Mouse (Mus musculus): Measurements from ENCODE around the gene Dock1.

The Dock1 gene

DNA sequence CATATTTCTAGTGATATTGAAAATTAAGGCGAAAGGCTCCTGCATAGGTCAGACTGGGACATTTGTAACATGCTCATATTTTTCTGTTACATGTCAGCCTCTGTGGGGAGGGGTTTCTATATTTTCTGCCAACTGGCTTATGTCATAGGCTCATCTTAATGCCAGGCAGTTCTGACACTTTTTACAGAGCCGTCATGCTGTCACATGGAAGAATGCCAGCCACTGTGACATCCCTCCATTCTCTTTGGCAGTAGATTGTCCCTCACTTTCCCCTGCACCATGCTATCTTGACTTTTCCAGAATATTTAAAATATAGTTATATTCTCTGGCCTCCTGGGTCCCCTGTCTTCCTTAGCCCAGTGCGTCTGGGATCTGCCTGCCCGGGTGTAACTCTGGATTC is 172.3 kb downstream of the Dock1 start:
- DNase-seq, result no peak

DNA sequence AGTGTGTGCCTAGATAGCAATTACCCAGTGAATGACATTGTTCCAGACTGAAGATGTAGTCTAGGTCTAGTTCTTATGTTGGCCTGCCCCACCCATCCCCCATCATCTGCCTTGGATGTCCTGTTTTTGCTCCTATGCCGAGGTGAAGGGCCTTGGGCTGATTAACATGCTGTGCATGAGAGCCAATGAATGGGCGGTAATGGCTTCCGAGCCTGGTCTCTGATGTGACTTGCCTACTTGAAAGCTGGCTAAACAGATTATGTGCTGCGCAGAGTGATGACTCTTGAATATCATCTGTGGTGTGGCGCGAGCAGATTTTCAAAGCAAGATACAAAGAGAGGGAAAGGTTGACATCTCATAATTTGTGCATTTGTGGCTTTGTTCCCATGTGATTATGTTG is 191.5 kb downstream of the Dock1 start:
- no peak for DNase-seq

DNA sequence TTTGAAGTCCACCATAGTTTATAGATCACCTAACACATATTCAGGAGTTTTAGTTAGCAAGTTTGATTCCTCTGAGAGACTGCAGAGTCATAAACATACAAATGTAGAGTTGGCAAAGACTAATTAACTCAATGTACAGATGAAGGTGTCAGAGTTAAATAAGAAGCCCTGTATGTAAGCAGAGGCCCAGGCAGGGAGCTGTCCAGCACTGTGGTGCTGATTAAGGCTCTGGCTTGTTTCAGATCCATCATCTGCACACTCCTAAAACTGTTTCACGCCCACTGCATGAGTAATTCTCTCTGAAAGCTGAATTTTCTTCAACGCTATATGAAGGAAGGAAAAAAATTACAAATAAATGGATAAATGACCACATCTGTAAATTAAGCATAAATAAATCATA is 193.7 kb downstream of the Dock1 start:
- DNase-seq, result no peak

DNA sequence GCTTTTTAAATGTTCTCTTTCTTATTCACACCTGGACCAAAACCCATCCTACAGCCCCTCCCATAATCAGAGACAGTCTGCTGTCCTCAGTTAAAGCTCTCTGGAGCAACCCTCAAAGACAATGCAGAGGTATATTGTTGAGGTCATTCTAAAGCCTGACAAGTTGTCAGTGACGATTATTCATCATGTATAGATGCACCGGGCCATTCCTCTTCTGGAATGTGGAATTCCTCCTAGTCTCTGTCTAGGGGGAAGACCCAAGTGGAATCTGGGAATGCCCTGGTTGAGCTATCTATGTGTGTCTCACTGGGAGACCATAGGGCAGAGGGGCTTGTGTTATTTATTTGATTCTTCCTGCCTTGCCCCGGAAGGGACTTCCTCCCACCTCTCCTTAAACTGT is 202.1 kb downstream of the Dock1 start:
- no peak for DNase-seq

DNA sequence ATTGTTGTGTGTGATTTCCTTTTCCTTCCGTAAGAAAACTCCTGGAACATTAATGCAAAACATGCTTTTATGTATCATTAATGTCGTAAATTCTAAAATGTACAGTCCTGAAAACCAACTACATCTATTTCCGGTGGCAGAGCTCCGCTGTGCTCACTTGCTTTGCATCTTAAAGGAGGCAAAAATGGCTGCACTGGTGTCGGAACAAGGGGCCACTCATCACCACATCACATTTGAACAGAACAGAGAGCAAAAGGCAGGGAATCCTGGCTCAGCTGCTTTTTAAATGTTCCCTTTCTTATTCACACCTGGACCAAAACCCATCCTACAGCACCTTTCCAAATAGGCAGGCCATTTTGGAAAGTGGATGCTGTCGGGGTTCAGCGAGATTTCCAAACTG is 202.5 kb downstream of the Dock1 start:
- no peak for DNase-seq

DNA sequence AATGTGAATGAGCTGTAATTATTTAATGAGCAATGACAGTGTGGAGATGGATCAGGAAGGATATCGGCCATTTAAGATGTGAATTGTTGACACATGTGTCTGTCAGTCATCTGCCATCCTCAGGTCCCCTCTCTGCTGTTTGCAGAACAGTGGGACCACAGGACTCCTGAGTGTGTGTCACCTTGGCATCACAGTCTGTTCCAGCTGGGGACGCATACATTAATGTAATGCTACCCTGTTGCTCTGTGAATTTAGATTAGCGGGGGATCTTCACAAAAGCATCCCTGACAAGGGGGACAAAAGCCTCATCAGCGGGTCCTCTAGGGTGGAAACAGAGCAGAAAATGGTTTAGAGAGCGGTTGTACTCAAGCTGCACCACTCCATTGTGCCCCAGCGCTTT is 208.5 kb downstream of the Dock1 start:
- DNase-seq, result no peak

DNA sequence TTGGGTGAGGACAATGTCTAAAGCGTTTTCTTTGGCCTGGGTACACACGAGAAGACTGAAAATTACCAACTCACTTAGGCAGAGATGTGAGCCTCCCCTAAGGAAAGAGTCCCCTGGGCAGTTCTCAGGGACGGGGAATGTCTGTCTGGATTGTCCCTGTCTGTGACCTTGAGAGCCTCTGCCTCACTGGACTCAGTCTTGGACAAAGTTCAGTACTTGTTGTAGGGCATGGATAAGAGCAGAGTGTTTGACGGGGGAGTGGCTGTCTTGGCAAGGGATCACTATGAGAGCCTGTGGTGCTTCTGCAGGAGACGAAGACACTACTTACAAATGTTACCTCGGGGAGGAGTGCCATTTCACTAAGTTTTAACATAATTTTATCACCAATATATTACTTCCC is 210.0 kb downstream of the Dock1 start:
- DNase-seq, result no peak

DNA sequence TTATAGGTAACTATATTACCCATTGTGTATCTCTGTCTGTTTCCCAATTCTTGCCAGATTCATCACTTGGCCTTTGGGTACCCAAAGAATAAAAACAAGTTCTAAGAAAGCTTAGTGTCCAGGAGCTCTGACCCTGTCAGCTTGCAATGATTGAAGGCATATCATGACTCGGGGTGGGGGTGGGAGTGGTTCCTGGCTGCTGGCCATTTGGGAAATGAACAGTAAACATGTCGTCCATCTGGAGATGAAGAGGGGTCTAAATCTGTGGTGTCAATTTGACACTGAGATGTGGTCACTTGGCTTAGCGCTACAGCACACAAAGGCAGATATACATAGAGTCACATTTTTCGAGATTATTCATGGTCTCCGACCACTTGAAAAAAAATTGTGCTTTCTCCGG is 213.1 kb downstream of the Dock1 start:
- DNase-seq, result no peak

DNA sequence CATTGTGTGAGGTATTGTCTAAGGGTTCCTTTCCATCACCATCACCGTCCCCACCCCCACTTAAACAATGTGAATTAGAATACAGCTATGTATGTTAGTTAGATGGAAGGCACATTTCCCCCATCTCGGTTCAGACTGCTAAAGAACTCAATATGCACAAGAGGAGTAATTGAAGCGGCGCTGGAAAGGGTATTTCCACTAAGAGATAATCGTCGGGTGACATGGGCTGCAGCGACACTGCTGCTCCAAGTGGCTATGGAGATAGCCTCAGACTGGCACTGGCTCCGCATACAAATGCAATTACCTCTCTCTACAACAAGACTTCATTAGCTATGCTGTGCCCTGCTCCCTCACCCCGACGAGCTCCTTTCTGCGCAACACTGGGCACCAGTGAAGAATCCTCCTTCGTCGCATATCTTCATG is 222.0 kb downstream of the Dock1 start:
- no peak for DNase-seq

DNA sequence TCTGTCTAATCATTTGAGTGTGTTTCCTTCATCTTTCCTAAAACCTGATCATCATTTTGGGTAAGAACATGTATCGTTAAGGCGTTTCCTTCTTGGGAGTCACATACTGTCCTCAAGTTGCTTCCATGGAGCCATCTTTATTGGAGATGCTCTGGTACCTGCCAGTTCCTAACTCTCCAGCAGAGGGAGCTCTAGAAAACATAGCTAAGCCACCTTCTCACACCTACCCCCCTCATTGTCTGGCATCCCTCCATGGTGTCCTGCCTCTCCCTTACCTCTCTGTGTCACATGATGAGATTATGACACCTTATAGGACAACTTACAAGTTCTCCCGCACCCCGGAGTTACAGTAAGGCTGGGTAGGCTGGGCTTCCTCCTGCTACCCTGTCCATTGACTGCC is 222.5 kb downstream of the Dock1 start:
- DNase-seq, result no peak

DNA sequence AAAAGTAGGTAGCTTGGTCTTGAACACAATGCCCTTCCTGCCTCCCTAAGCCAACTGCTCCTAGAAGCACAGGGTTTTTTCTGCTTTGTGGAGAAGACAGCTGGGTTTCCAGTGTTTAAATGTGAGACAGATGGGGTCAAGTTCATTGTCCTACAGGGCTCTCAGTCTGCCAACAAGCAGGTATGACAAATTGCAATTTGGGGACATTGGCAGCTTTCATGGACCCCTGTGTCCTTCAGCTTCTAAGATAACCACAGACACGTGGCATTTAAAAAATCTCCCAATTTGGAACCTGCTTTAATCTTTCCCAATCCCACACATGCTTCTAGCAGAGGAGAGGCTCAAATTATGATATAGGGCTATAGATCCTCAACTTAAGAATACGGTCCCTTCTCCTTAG is 224.2 kb downstream of the Dock1 start:
- no peak for DNase-seq

DNA sequence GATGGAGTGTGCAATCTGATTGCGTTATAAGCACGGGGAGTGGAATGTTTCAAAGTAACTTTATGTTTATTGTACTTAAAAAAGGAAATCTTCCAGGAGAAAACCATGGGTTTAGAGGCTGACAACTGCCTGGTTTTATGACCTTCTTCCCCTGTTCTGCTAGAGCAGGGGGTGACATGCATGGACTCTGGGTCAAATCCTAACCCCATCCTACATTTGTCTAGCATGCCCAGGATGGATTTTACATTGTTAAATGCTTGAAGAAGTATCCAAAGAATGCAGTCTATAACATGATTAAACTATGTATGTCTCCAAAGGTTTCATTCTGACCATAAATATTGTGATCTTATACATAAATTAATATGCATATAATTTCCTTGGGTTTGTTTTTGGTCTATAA is 229.0 kb downstream of the Dock1 start:
- DNase-seq, result no peak

DNA sequence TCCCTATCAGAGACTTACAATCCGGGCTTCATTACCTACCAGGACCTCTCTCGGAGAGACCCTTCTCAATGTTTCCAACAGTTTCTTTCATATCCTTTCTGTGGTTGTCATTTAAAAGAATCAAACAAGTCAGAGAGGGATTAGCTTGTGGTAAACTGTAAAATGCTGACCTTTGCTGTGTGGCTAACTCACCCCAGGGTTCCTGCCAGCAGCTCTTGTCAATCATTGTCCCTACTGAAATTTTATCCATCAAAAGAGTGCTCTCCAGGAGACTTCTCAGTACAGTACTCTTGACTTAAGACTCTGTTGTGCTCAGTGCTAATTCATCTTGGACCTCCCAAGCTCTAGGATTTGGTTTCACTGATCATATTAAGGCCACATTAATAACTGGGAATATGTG is 231.5 kb downstream of the Dock1 start:
- no peak for DNase-seq

DNA sequence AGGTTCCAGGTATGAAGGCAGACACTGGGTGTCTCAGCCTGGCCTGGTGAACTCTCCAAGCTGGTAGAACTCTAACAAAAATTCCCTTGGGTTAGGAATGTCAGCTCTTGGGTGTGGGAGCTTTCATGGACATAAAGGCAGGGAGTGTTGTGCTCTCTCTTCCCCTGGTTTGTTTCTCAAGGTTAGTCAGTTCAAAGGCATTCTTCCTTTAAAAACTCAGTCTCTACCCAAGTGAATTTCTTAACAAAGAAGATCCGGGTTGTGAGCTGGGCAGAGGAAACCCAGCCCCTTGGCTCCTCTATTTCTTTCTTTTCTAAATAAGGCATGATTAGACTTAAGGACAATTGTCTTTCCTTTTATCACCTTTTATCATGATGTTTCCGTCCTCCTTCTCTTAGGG is 261.4 kb downstream of the Dock1 start:
- DNase-seq, result no peak

DNA sequence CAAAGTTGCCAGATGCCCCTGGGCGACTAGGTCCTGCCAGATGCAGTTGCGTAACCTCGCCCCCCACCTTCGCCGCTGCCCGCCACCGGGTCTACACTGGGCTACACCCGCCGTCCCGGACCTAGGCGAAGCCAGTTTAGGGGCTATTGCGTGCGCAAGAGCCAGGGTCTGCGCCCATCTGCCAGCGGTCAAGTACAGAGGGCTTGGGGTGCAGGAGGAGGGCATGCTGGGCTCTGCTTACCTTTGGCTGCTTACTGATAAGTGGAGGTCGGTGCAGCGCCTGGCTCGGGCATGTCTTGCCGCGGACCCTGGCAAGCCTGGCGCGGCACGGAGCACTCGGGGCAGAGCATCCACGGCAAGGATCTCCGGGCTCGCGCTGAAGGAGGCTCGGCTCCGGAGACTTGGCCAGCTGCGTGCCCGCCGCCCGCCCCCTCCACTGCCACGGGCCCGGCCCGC is 267.0 kb downstream of the Dock1 start:
- DNase-seq, result no peak

DNA sequence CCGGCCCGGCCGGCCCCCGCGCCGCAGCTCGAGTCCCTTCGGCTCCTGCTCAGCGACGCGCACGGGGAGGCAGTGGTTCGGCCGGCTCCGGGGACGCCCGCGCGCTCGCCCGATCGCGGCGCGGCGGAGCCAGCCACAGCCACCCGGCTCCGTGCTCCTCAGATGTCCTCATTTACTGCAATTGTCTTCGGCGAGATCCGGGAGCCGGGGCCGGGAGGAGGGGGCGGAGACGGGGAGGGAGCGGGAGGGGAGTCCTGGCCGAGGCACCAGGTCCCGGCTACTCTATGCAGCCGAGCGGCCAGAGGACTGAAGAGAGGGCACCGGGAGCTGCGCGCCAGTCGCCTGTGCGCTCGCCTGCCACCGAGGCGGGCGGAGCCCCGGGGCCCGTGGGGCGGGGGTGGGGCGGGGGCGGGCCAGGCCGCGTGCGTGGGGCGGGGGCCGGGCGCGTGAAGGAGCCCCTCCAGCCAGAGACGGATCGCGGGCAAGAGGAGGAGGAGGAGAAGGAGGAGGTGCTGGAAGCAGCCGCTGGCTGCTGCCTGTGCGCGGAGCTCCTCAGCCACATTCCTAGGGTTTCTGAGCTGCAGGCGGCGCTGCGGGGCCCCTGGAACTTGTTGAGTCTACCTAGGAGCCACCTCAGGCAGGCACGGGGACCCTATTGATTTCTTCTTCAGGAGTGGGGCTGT is 267.6 kb downstream of the Dock1 start, which contains the start of gene Fam196a:
TSS of gene Fam196a (minus strand) at position 504 of the 683 bp plus-strand sequence.
- DNase-seq, result no peak

DNA sequence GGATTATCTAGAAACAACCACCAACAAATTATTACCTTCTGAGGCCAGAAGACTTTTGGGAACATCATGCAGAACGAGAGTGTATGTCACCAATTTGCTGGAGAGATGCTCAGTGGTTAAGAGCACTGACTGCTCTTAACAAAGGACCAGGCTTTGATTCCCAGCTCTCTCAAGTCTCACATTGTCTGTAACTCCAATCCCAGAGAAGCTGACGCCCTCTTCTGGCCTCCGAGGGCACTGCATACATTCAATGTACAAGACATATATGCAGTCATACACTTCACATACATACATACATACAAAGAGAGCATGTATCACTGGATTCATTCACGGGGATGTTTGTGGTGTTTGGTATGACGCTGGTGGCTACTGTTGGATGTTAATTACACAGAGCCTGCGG is 271.4 kb downstream of the Dock1 start:
- DNase-seq, result no peak

DNA sequence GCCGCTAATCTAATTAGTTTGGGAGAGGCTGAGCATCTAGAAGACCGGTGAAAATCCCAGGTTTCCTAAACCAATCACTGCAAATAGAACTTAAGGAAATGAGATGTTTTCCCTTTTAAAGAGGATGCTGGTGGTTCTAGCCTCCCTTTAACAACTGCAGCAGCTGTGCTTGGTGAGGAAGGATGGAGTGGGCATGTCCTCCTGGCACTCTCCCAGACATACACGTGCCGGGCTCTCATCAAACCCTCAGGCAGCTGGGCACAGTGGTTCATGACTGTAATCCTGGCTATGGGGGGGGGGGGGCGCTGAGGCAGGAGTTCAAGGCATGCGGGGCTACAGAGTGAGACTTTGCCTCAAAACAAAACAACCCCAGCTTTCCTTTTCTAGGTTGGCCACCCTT is 272.6 kb downstream of the Dock1 start:
- DNase-seq, result no peak

DNA sequence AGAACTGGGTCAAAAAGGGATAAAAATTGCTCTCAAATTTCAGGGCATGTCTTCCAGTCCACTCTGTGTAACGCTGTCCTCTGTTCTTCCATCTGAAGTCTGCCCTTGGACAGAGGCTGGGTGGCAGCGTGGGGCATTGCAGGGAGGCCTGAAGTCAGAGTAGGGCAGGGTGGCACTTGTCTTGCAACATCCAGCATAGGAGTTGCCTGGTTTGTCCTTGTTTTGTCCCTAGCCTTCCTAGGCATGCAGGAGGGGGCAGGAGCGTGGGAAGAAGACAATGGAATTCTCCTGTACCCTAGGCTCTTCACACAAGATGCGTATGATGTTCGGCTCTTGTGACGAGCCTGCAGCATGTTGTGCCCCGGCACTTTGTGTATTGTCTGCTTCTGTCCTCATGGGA is 273.2 kb downstream of the Dock1 start:
- no peak for DNase-seq

DNA sequence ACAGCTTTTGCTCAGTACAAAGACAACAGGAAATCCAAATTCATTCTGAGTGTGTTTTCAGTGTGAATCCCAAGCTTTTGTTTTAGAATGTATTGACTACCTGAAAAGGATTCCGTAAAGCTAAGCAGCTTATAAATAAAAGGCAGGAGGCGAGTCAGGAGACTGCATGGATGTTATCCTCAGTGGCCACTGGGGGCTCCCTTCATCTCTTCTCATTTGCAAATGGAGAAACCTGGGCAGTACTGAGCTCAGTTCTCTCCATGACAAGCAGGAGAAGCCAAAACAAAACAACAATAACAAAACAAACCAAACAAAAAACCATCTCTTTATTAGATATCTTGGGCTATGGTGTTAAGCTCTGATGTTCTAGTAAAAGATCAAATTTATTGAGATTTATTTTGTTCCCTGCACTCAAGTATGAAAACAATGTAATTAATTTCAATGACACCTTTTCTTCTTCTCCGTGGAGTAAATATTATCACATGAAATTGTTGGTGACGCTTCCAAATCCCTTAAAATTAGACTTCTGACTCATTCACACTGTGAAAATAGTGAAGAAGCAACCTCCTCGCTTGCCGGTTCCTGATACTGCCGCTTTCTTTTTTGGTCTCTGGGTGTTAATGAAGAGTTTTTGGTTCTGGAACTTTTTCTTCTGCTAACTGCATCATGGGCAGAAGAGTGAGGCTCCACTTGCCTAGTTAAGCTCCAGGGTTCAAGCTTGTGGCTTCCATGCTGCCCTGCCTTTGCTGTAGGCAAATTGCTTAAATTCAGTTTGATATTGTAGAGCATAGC is 275.7 kb downstream of the Dock1 start:
- DNase-seq, result no peak

DNA sequence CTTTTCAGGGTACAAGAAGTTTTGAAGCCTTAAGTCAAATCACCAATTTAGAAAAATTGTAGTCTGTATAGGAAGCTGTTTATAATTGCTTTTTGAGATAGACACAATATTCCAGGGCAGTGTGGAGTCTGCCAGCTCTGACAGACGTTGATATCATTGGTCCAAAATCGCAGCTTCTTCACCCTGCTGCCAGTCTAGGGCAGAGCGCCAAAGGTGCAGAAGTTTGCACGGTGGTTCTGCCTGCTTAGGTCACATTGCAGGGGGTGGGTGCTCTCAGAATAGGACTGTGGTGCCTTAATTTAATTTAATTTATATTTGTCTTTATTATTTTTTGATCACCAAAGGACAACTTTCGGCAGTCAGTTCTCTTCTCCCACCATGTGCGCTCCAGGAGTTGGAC is 288.6 kb downstream of the Dock1 start:
- no peak for DNase-seq

DNA sequence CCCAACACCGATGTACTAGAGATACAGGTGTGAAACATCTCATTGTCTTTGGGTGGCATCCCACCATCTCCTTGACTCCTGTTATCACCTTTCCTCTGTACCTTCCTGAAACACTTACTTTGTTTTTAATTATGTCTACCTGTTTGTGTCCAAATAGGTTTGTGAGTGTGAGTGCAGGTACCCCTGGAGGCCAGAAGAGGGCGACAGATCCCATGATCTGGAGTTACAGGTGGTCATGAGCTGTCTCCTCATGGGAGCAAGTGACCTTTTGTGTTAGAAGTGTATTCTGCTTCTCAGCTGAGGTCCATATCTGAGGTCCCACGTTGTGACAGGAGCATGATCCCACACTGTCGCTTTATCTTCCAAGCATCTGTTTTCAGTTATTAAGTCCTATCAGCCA is 290.4 kb downstream of the Dock1 start:
- DNase-seq, result no peak

DNA sequence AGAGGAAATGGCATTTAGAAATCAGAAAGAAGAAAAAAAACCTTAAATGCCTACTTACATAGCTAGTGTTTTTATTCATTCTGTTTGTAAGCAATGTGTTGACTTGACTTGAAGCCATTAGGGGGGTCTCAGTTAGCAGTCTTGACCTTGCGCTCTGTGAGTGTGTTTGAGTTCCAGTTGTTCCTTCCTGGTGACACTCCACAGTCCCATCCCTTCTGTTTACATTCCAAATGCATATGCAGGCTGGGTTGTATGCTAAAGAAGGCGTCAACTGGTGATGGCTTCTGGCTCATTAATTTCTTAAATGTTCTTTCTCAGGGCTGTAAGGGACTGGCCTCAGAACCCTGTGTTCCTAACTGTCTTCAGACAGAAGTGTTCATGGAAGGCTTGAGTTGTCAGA is 291.2 kb downstream of the Dock1 start:
- DNase-seq, result no peak

DNA sequence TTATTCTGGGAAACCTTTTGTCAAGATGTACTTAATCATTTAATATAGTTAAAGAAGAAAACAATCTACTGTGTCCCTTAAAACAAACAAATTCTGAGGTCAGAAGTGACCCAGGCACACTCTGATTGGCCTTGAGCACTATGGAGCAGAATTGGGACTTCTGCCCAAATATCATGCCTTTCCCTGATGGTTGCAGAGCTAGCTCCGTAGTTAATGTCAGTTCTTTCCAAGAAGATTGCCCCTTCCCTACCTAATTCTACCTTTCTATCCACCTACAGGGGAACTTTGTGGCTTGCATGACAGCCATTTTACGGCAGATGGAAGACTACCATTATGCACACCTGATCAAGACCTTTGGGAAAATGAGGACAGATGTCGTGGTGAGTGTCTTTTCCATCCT is 319.8 kb downstream of the Dock1 start:
- DNase-seq, result no peak

DNA sequence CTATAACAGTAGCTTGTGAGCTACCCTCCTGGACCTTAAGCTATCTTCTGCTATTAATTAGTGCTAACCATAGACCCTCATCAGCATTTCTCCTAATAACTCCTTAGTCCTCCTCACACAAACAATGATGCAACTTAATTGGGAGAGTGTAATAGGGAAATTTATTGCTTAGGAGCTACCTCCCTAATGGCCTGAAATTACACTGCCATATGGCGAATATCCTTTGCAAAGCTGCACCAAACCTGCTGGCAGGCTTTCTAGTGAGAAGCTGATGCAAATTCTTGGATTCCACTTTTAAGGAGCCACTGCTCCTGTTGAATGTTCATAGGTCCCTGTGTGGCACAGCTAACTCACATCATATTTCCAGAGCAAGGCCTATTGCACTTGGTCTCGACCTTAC is 320.5 kb downstream of the Dock1 start:
- DNase-seq, result no peak
